Mouse (Mus musculus) MEL (cell line): ENCODE measurements at regions not wholly inside any gene's neighbourhood (a gene's known extent, or its start where the extent isn't known, plus 50 kb on each side); places are given as distances from the start of the nearest gene placed in this dataset.

Source experiments
- CHD1 ChIP-seq: IDR thresholded peaks from 2 replicates; pipeline ENCODE4 v1.6.1; 2012; ENCODE audit warnings: low read depth, mild to moderate bottlenecking, inconsistent platforms, low read length, improper control_type of control experiment
- MAFK ChIP-seq: IDR thresholded peaks from 2 replicates; pipeline ENCODE4 v1.6.1; 2011; ENCODE audit warnings: low read depth, mild to moderate bottlenecking, low read length, improper control_type of control experiment, borderline replicate concordance
- MEF2A ChIP-seq: IDR thresholded peaks from 2 replicates; pipeline ENCODE4 v1.6.1; 2014; ENCODE audit warnings: low read depth, mild to moderate bottlenecking, inconsistent platforms, low read length, improper control_type of control experiment; ENCODE audit not compliant: poor library complexity, insufficient replicate concordance, severe bottlenecking; ENCODE audit errors: extremely low read depth
- POLR2A ChIP-seq, 2 experiments: IDR thresholded peaks; 2 replicates each; pipeline ENCODE4 v1.6.1; 2011 to 2012; ENCODE audit warnings: low read length in 2 of 2, mild to moderate bottlenecking in 2 of 2, control low read depth in 1 of 2, improper control_type of control experiment in 1 of 2, low read depth in 1 of 2, moderate library complexity in 1 of 2; ENCODE audit not compliant: control insufficient read depth in 1 of 2, insufficient read depth in 1 of 2, poor library complexity in 1 of 2
- TAL1 ChIP-seq: IDR thresholded peaks from 2 replicates; pipeline ENCODE4 v1.6.1; 2012; ENCODE audit warnings: mild to moderate bottlenecking, inconsistent platforms, low read length, moderate library complexity, mixed read lengths
- USF1 ChIP-seq: IDR thresholded peaks from 2 replicates; pipeline ENCODE4 v1.6.1; 2014; ENCODE audit warnings: low read depth, mild to moderate bottlenecking, inconsistent platforms, low read length, improper control_type of control experiment, moderate library complexity

GRCm38 (mm10) chr16:78451750-78452149, 74.8 kb upstream of the Btg3 start:
- TF ChIP-seq MAFK (no peak), USF1 (no peak), CHD1 (no peak), MEF2A (no peak), POLR2A (IDR thresholded peaks at IDR 0.05; ENCODE audit: control insufficient read depth in 1 of 2, insufficient read depth in 1 of 2, low read depth in 1 of 2, low read length in 2 of 2, poor library complexity in 1 of 2) (no peak), TAL1 (no peak)
